Mouse (Mus musculus): ENCODE data around the gene Tfpi.
A peak's percentile ranks its signal among the peaks of the same experiment; 100 is the strongest.

The Tfpi gene

GRCm38 (mm10) chr2:84476577-84476976 lies at the start of gene Tfpi:
Tfpi (minus strand) TSS chr2:84476775.
- peak in 1 of 2 experiments; percentile 14 for DNase-seq

- no peak for DNase-seq
These were observed 49.6 kb upstream of the Tfpi start for GRCm38 (mm10) chr2:84526221-84526620.

- DNase-seq, result no peak
These were observed 49.2 kb upstream of the Tfpi start for GRCm38 (mm10) chr2:84525806-84526205.

GRCm38 (mm10) chr2:84525047-84525446 lies 48.5 kb upstream of the Tfpi start:
- DNase-seq, result no peak

GRCm38 (mm10) chr2:84523994-84524393 lies 47.4 kb upstream of the Tfpi start:
- DNase-seq, result no peak

- no peak for DNase-seq
These were observed 46.7 kb upstream of the Tfpi start for GRCm38 (mm10) chr2:84523103-84523865.

- DNase-seq, result peak in 1 of 2 experiments; percentile 10
These were observed 43.0 kb upstream of the Tfpi start for GRCm38 (mm10) chr2:84519514-84520067.

- no peak for DNase-seq
These were observed 42.2 kb upstream of the Tfpi start for GRCm38 (mm10) chr2:84518767-84519166.

- no peak for DNase-seq
These were observed 36.7 kb upstream of the Tfpi start for GRCm38 (mm10) chr2:84513281-84513680.

GRCm38 (mm10) chr2:84511508-84511907 lies 34.9 kb upstream of the Tfpi start:
- no peak for DNase-seq

- DNase-seq, result no peak
These were observed 34.5 kb upstream of the Tfpi start for GRCm38 (mm10) chr2:84511036-84511435.

GRCm38 (mm10) chr2:84504954-84505394 lies 28.4 kb upstream of the Tfpi start:
- peak; percentile 10 to 24 for DNase-seq

- DNase-seq, result no peak
These were observed 27.7 kb upstream of the Tfpi start for GRCm38 (mm10) chr2:84504285-84504684.

- no peak for DNase-seq
These were observed 22.3 kb upstream of the Tfpi start for GRCm38 (mm10) chr2:84498921-84499320.

GRCm38 (mm10) chr2:84495108-84495507 lies 18.5 kb upstream of the Tfpi start:
- DNase-seq, result no peak

- DNase-seq, result no peak
These were observed 17.1 kb upstream of the Tfpi start for GRCm38 (mm10) chr2:84493626-84494025.

GRCm38 (mm10) chr2:84491715-84492114 lies 15.1 kb upstream of the Tfpi start:
- no peak for DNase-seq

- no peak for DNase-seq
These were observed 11.2 kb upstream of the Tfpi start for GRCm38 (mm10) chr2:84487705-84488291.

- peak; percentile 65 to 73 for DNase-seq
These were observed 5.3 kb upstream of the Tfpi start for GRCm38 (mm10) chr2:84481863-84482262.

- peak; percentile 12 to 29 for DNase-seq
These were observed 2.5 kb upstream of the Tfpi start for GRCm38 (mm10) chr2:84479036-84479435.

GRCm38 (mm10) chr2:84477759-84478158 lies 1.2 kb upstream of the Tfpi start:
- no peak for DNase-seq

GRCm38 (mm10) chr2:84476131-84476530 lies 444 bp downstream of the Tfpi start:
- DNase-seq, result no peak

GRCm38 (mm10) chr2:84475601-84476000 lies 974 bp downstream of the Tfpi start:
- DNase-seq, result no peak

GRCm38 (mm10) chr2:84474651-84475050 lies 1.9 kb downstream of the Tfpi start:
- DNase-seq, result no peak
